Mouse (Mus musculus): ENCODE measurements around the gene Ldlrap1.

DNA sequence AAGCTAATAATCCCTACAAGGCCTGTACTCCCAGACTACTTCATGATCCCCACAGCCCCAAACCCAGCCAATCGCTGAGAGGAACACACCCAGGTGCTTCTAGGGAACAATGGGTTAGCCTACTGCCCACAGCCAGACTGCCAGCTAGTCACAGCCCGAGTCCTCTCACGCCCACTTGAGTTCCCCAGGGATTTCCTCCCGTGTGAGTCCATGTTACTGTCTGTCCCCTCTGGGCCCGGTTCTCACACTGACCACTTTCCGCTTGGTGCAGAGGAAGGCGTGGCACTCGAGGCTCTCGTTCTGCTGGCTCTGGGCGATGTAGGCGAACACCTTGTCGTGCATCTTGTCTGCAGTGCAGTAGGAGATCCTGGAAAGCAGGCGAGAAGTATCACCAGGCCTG is 12.9 kb downstream of the Ldlrap1 start:
- TF ChIP-seq CTCF (IDR thresholded peaks at IDR 0.05; ENCODE audit: borderline replicate concordance, control insufficient read depth, extremely low read depth, insufficient read depth, low read length, poor library complexity) (no peak), POLR2A (IDR thresholded peaks at IDR 0.05; ENCODE audit: control insufficient read depth, extremely low read depth, insufficient read depth, low read length, poor library complexity) (no peak)
